Mouse (Mus musculus): ENCODE data around the gene Pole4.
"Not testable (repeated sequence)": the region's sequence is repeated elsewhere in the genome, so short reads cannot be mapped to it uniquely, and the experiment has no call there.

Pole4 gene

DNA sequence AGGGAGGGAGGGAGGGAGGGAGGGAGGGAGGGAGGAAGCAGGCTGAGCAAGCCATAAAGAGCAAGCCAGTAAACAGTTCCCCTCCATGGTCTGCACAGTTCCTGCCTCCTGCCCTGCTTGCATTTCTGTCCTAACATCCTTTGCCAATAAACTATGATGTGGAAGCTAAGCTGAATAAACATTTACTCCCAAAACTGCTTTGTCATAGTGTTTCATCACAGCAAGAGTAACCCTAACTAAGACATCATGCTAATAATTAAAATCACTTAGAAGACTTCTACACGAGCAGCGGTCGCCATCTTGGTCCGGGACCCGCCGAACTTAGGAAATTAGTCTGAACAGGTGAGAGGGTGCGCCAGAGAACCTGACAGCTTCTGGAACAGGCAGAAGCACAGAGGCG, 79.8 kb downstream of the Pole4 start:
- ATAC-seq (ENCODE audit: low TSS enrichment) = not testable (repeated sequence)

- no peak for ATAC-seq (ENCODE audit: low TSS enrichment)
Observed at GRCm38 (mm10) chr6:82613201-82613600, 92.0 kb downstream of the Pole4 start.

- ATAC-seq (ENCODE audit: low TSS enrichment) = no peak
Observed at GRCm38 (mm10) chr6:82611049-82611448, 94.1 kb downstream of the Pole4 start.

GRCm38 (mm10) chr6:82609339-82609926, 95.7 kb downstream of the Pole4 start:
- ATAC-seq (ENCODE audit: low TSS enrichment) = peak; percentile 34; the same call in 1 of the 2 replicates

DNA sequence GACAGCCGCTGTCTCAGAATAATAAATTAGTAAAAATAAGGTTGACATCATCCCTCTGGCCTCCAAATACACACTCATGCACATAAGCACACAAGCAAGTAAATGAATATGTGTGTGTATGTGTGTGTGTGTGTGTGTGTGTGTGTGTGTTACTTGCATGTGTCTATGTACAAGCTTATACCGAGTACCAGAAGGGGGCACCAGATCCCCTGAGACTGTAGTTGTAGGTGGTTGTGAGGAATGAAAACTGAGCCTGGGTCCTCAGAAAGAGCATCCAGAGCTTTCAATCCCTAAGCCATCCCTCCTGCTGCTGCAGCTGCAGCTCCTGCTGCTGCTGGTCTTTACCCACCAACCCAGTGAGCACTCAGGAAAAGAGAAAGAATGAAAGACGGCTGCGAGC, 96.4 kb downstream of the Pole4 start:
- no peak for ATAC-seq (ENCODE audit: low TSS enrichment)

- ATAC-seq (ENCODE audit: low TSS enrichment) = no peak
Observed at GRCm38 (mm10) chr6:82604791-82605190, 100.4 kb downstream of the Pole4 start.

- peak; percentile 88 for ATAC-seq (ENCODE audit: low TSS enrichment)
Observed at GRCm38 (mm10) chr6:82603665-82604064, 101.5 kb downstream of the Pole4 start.

DNA sequence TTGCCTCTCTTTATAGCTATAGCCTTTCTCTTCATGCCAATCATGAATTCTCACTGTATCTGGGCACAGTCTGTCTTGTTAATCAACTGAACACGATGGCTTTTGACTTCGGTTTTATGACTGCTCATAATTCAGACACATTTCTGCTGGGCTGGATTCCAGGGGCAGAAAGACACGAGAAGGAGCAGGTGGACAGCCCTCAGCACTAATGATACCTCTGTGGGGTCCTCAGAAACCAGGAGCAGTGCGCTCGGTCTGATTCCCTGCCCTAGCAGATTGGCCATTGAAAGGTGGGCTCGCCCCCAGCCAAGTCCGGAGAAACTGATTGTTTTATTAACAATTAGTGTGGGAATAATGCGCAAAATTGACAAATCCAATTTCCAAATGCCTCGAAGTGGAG, 101.9 kb downstream of the Pole4 start:
- no peak for ATAC-seq (ENCODE audit: low TSS enrichment)

DNA sequence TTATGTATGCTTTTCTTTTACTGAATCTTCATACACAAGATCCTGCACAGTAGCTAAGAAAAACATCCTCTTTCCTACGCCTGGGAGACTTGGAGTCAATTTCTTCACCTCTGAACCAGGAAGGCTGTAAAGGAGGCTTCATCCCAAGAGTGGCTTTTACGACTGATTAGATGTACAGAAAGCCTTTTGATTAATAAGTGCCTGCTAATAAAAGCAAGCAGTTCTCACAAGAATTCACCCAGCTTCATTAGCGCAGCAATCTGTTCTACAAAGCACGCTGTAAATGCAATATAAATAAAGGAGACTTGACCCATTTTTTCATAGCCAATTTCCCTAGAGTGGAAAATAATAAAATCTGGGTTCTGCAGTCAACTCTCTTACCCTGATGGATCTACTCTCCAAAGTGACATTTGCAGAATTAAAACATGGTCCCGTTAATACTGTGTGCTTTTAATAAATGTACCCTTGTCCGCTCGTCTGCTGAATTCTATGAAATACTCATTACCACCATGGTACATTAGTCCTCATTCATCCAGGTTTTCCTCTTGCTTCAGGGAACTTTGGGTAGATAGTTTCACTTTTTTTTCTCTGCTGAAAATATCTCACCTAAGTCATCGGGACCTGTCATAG, 109.6 kb downstream of the Pole4 start:
- ATAC-seq (ENCODE audit: low TSS enrichment) = no peak

DNA sequence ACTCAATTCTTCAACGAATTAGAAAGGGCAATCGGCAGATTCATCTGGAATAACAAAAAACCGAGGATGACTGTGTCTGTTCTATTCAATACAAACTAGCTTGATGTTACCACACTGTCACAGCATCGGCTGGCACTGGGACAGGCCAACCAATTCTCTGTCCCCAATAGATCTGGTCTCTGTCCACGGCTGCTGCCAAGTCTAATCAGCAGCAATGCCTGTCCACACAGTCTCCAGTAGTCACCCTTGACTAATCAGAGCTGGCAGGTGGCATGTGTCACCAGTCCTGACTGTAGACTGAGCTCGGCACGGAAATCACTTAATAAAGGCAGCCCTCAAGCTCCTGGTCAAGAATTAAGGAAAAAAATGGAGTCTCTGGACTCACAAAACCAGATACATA, 115.8 kb downstream of the Pole4 start:
- no peak for ATAC-seq (ENCODE audit: low TSS enrichment)

DNA sequence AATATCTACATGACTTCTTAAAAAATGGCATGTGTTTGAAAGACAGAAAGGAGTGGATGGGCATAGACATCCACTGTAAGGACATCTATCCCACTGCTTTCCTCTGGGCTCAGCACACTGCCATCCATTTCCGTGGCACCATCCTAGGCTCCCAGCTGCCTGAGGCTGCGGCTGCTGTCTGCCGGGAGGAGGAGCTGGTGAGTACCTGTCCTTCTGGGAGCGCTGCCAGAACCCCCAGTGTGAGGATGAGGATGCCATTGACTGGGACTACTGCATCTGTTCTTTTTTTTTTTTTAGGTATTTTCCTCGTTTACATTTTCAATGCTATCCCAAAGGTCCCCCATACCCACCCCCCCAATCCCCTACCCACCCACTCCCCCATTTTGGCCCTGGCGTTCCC, 119.8 kb downstream of the Pole4 start:
- no peak for ATAC-seq (ENCODE audit: low TSS enrichment)

GRCm38 (mm10) chr6:82575445-82575844, 129.7 kb downstream of the Pole4 start:
- ATAC-seq (ENCODE audit: low TSS enrichment) = no peak

Measured in frontal cortex, adult (tissue).